Mouse (Mus musculus): ENCODE measurements around the gene Aoc3. TPM values are rescaled to one million over a fixed set of nuclear protein-coding genes. Genes with fewer than 3 reads are reported as not detected.
"Not testable (repeated sequence)": the region's sequence is repeated elsewhere in the genome, so short reads cannot be mapped to it uniquely, and the experiment has no call there.

The Aoc3 gene
- polyA plus RNA-seq, 1 experiment from 2014 or later = 0.05 TPM

- no peak for ATAC-seq
- Histone ChIP-seq H3K27ac (no peak overlapping the region), H3K9ac (no peak overlapping the region), H3K27me3 (replicated peaks) (peaks cover 21% of the 10 kb centered on the region), H3K4me1 (0 out of 2 replicates have a peak, but pooled peaks cover 4% of the 10 kb centered on the region), H3K4me2 (no peak overlapping the region), H3K36me3 (no peaks in the 10 kb centered on the region), H3K9me3 (replicated peaks) (no peaks in the 10 kb centered on the region), H3K4me3 (no peak overlapping the region)
- WGBS (ENCODE audit: insufficient replicate concordance) = 54% methylated on average over 3 of the region's 3 CpGs
Measured at GRCm38 (mm10) chr11:101351721-101352111, 21.3 kb downstream of the Aoc3 start.

- H3K4me3 ChIP-seq = no peak overlapping the region
- no peak overlapping the region for H3K27ac ChIP-seq
- no peak for ATAC-seq
- H3K4me1 ChIP-seq = 0 out of 2 replicates have a peak, but pooled peaks cover 4% of the 10 kb centered on the region
- H3K9me3 ChIP-seq (replicated peaks) = no peaks in the 10 kb centered on the region
- H3K36me3 ChIP-seq = no peaks in the 10 kb centered on the region
- H3K4me2 ChIP-seq = no peak overlapping the region
- peaks cover 21% of the 10 kb centered on the region for H3K27me3 ChIP-seq (replicated peaks)
- no peak overlapping the region for H3K9ac ChIP-seq
- WGBS (ENCODE audit: insufficient replicate concordance) = 81% methylated on average over 12 of the region's 12 CpGs
Measured at GRCm38 (mm10) chr11:101353436-101353835, 23.0 kb downstream of the Aoc3 start.

GRCm38 (mm10) chr11:101354438-101355010 lies 24.1 kb downstream of the Aoc3 start:
- ATAC-seq = no peak
- Histone ChIP-seq H3K4me1 (0 out of 2 replicates have a peak, but pooled peaks cover 4% of the 10 kb centered on the region), H3K9ac (no peak overlapping the region), H3K27me3 (replicated peaks) (peaks cover 16% of the 10 kb centered on the region), H3K9me3 (replicated peaks) (no peaks in the 10 kb centered on the region), H3K36me3 (no peaks in the 10 kb centered on the region), H3K4me2 (no peak overlapping the region), H3K4me3 (no peak overlapping the region), H3K27ac (no peak overlapping the region)
- WGBS (ENCODE audit: insufficient replicate concordance) = 66% methylated on average over 5 of the region's 5 CpGs

GRCm38 (mm10) chr11:101355916-101356315 lies 25.5 kb downstream of the Aoc3 start:
- H3K4me2 ChIP-seq = no peak overlapping the region
- H3K27ac ChIP-seq = no peak overlapping the region
- H3K36me3 ChIP-seq = no peaks in the 10 kb centered on the region
- ATAC-seq = no peak
- H3K27me3 ChIP-seq (replicated peaks) = peaks cover 16% of the 10 kb centered on the region; the same call in 1 of the 2 replicates
- no peak overlapping the region for H3K4me3 ChIP-seq
- 74% methylated on average over 2 of the region's 2 CpGs for WGBS (ENCODE audit: insufficient replicate concordance)
- H3K4me1 ChIP-seq = peaks cover 14% of the 10 kb centered on the region
- no peaks in the 10 kb centered on the region for H3K9me3 ChIP-seq (replicated peaks)
- H3K9ac ChIP-seq = no peak overlapping the region

- H3K9me3 ChIP-seq (replicated peaks) = no peaks in the 10 kb centered on the region
- H3K9ac ChIP-seq = no peak overlapping the region
- 53% methylated on average over 3 of the region's 3 CpGs for WGBS (ENCODE audit: insufficient replicate concordance)
- H3K27me3 ChIP-seq (replicated peaks) = peaks cover 3% of the 10 kb centered on the region; the same call in 1 of the 2 replicates
- no peak for ATAC-seq
- no peaks in the 10 kb centered on the region for H3K36me3 ChIP-seq
- no peak overlapping the region for H3K27ac ChIP-seq
- H3K4me1 ChIP-seq = peaks cover 18% of the 10 kb centered on the region
- H3K4me2 ChIP-seq = no peak overlapping the region
- no peak overlapping the region for H3K4me3 ChIP-seq
Measured at GRCm38 (mm10) chr11:101357505-101358182, 27.2 kb downstream of the Aoc3 start.

GRCm38 (mm10) chr11:101359776-101360175 lies 29.4 kb downstream of the Aoc3 start:
- peaks cover 22% of the 10 kb centered on the region for H3K4me1 ChIP-seq
- H3K4me2 ChIP-seq = no peak overlapping the region
- no peak overlapping the region for H3K9ac ChIP-seq
- 63% methylated on average over 9 of the region's 9 CpGs for WGBS (ENCODE audit: insufficient replicate concordance)
- H3K36me3 ChIP-seq = no peaks in the 10 kb centered on the region
- no peaks in the 10 kb centered on the region for H3K9me3 ChIP-seq (replicated peaks)
- no peaks in the 10 kb centered on the region for H3K27me3 ChIP-seq (replicated peaks)
- no peak overlapping the region for H3K4me3 ChIP-seq
- no peak overlapping the region for H3K27ac ChIP-seq
- ATAC-seq = no peak

- Histone ChIP-seq H3K4me1 (peaks cover 26% of the 10 kb centered on the region), H3K4me2 (no peak overlapping the region), H3K27ac (no peak overlapping the region), H3K36me3 (no peaks in the 10 kb centered on the region), H3K4me3 (no peak overlapping the region), H3K9me3 (replicated peaks) (no peaks in the 10 kb centered on the region), H3K9ac (no peak overlapping the region), H3K27me3 (replicated peaks) (no peaks in the 10 kb centered on the region)
- 41% methylated on average over 3 of the region's 3 CpGs for WGBS (ENCODE audit: insufficient replicate concordance)
- no peak for ATAC-seq
Measured at GRCm38 (mm10) chr11:101360651-101361113, 30.3 kb downstream of the Aoc3 start.

GRCm38 (mm10) chr11:101364531-101364931 lies 34.1 kb downstream of the Aoc3 start:
- no peak overlapping the region for H3K4me2 ChIP-seq
- no peak overlapping the region for H3K27ac ChIP-seq

GRCm38 (mm10) chr11:101367326-101367935 lies 37.0 kb downstream of the Aoc3 start, which contains the start of gene G6pc:
TSS of gene G6pc (plus strand) at chr11:101367561.
- Histone ChIP-seq H3K27ac (no peak within 1 kb of the TSS), H3K9ac (no peak within 1 kb of the TSS)
- WGBS (ENCODE audit: insufficient replicate concordance) = 67% methylated on average over 8 of the region's 8 CpGs

More at GRCm38 (mm10) chr11:101364531-101364931, 34.1 kb downstream of the Aoc3 start:
- Histone ChIP-seq H3K9ac (no peak overlapping the region), H3K36me3 (no peaks in the 10 kb centered on the region), H3K4me3 (no peak overlapping the region), H3K9me3 (replicated peaks) (no peaks in the 10 kb centered on the region), H3K27me3 (replicated peaks) (no peaks in the 10 kb centered on the region), H3K4me1 (peaks cover 26% of the 10 kb centered on the region)
- WGBS (ENCODE audit: insufficient replicate concordance) = 3% methylated on average over 5 of the region's 5 CpGs
- peak; percentile 58 for ATAC-seq

GRCm38 (mm10) chr11:101370141-101370540 lies 39.7 kb downstream of the Aoc3 start:
- H3K4me1 ChIP-seq = no peaks in the 10 kb centered on the region
- no peak overlapping the region for H3K4me3 ChIP-seq
- peaks cover 22% of the 10 kb centered on the region for H3K27me3 ChIP-seq (replicated peaks)
- H3K27ac ChIP-seq = no peak overlapping the region
- H3K9ac ChIP-seq = no peak overlapping the region
- ATAC-seq = no peak
- no peak overlapping the region for H3K4me2 ChIP-seq
- no peaks in the 10 kb centered on the region for H3K9me3 ChIP-seq (replicated peaks)
- WGBS (ENCODE audit: insufficient replicate concordance) = 53% methylated on average over 5 of the region's 5 CpGs
- H3K36me3 ChIP-seq = no peaks in the 10 kb centered on the region

More at GRCm38 (mm10) chr11:101367326-101367935, 37.0 kb downstream of the Aoc3 start, which contains the start of gene G6pc:
- H3K36me3 ChIP-seq = no peaks in the 10 kb centered on the region
- no peak within 1 kb of the TSS for H3K4me2 ChIP-seq
- H3K4me1 ChIP-seq = peaks cover 12% of the 10 kb centered on the region
- ATAC-seq = no peak
- H3K4me3 ChIP-seq = no peak within 1 kb of the TSS
- H3K27me3 ChIP-seq (replicated peaks) = peaks cover 11% of the 10 kb centered on the region
- H3K9me3 ChIP-seq (replicated peaks) = no peaks in the 10 kb centered on the region

- H3K4me2 ChIP-seq = no peak overlapping the region
- ATAC-seq = no peak
- WGBS (ENCODE audit: insufficient replicate concordance) = 42% methylated on average over 7 of the region's 7 CpGs
- no peak overlapping the region for H3K27ac ChIP-seq
- H3K9ac ChIP-seq = no peak overlapping the region
- H3K9me3 ChIP-seq (replicated peaks) = no peaks in the 10 kb centered on the region
- no peaks in the 10 kb centered on the region for H3K4me1 ChIP-seq
- H3K27me3 ChIP-seq (replicated peaks) = peaks cover 45% of the 10 kb centered on the region
- no peak overlapping the region for H3K4me3 ChIP-seq
- no peaks in the 10 kb centered on the region for H3K36me3 ChIP-seq
Measured at GRCm38 (mm10) chr11:101374421-101374938, 44.1 kb downstream of the Aoc3 start.

GRCm38 (mm10) chr11:101378196-101378595 lies 47.8 kb downstream of the Aoc3 start:
- 70% methylated on average over 8 of the region's 8 CpGs for WGBS (ENCODE audit: insufficient replicate concordance)

More at GRCm38 (mm10) chr11:101378196-101378595, 47.8 kb downstream of the Aoc3 start:
- H3K9ac ChIP-seq; H3K36me3 ChIP-seq; ATAC-seq; H3K4me3 ChIP-seq; H3K4me2 ChIP-seq; H3K27ac ChIP-seq; H3K9me3 ChIP-seq (replicated peaks); H3K4me1 ChIP-seq: not testable (repeated sequence)
- H3K27me3 ChIP-seq (replicated peaks) = peaks cover 33% of the 10 kb centered on the region

Data from liver, embryonic 12.5 days (tissue).